In genomic region chr17:73882194-73882593, GRCm38 (mm10) we compare ENCODE assay signal across 8 mouse cellular contexts.
DNase-seq lines count a peak whose midpoint lies in the region; ATAC-seq lines count a peak whose summit lies in the region.

No protein-coding gene starts in this region.

- no peaks in the 10 kb centered on the region for H3K36me3 ChIP-seq in embryonic facial prominence, embryonic 14.5 days (ENCODE audit: control insufficient read depth, insufficient read depth, low read length)
- no peaks in the 10 kb centered on the region for H3K36me3 ChIP-seq in limb, embryonic 12.5 days

- H3K27ac ChIP-seq in embryonic facial prominence, embryonic 14.5 days (replicated peaks; ENCODE audit: low read depth, low read length): no peak overlapping the region
- no peak overlapping the region for H3K27ac ChIP-seq in limb, embryonic 12.5 days

- no peak overlapping the region for H3K9ac ChIP-seq in embryonic facial prominence, embryonic 14.5 days (ENCODE audit: low read depth, low read length)
- H3K9ac ChIP-seq in limb, embryonic 12.5 days (replicated peaks): no peak overlapping the region

- H3K4me1 ChIP-seq in embryonic facial prominence, embryonic 14.5 days (ENCODE audit: control insufficient read depth, insufficient read depth, low read length): no peaks in the 10 kb centered on the region
- H3K4me1 ChIP-seq in limb, embryonic 12.5 days (replicated peaks): 0 out of 2 replicates have a peak, but pooled peaks cover 5% of the 10 kb centered on the region

- 7% methylated on average over 9 of the region's 9 CpGs for WGBS in embryonic facial prominence, embryonic 14.5 days
- WGBS in limb, embryonic 12.5 days: 13% methylated on average over 9 of the region's 9 CpGs

- no peak overlapping the region for H3K4me2 ChIP-seq in embryonic facial prominence, embryonic 14.5 days (ENCODE audit: low read depth, low read length)
- no peak overlapping the region for H3K4me2 ChIP-seq in limb, embryonic 12.5 days

- 0 out of 2 replicates have a peak, but pooled peaks cover 3% of the 10 kb centered on the region for H3K27me3 ChIP-seq in embryonic facial prominence, embryonic 14.5 days (replicated peaks; ENCODE audit: control insufficient read depth, insufficient read depth, low read length)
- H3K27me3 ChIP-seq in limb, embryonic 12.5 days: 0 out of 2 replicates have a peak, but pooled peaks cover 3% of the 10 kb centered on the region

- H3K4me3 ChIP-seq in embryonic facial prominence, embryonic 14.5 days (ENCODE audit: low read depth, low read length): no peak overlapping the region
- H3K4me3 ChIP-seq in limb, embryonic 12.5 days (replicated peaks): no peak overlapping the region

- ATAC-seq in embryonic facial prominence, embryonic 14.5 days (ENCODE audit: low read depth): peak; percentile 89
- ATAC-seq in limb, embryonic 12.5 days (ENCODE audit: insufficient number of reproducible peaks, insufficient read depth, low FRiP score, low TSS enrichment, low read depth): 0 out of 2 replicates have a peak, but pooled peaks have one; percentile 67
- peak; percentile 69 for ATAC-seq in monocyte, adult 5-6 weeks (replicated peaks; ENCODE audit: insufficient number of reproducible peaks, low FRiP score, low TSS enrichment, poor library complexity, severe bottlenecking)

- H3K9me3 ChIP-seq in embryonic facial prominence, embryonic 14.5 days (ENCODE audit: control insufficient read depth, low read length): no peaks in the 10 kb centered on the region
- H3K9me3 ChIP-seq in limb, embryonic 12.5 days: no peaks in the 10 kb centered on the region

- DNase-seq in A20 (ENCODE audit: low read depth, low spot score): peak; percentile 67
- DNase-seq in adrenal gland, postnatal 36 days: peak; percentile 80 to 81
- peak; percentile 88 for DNase-seq in embryonic facial prominence, embryonic 14.5 days (ENCODE audit: low spot score)
- peak; percentile 82 for DNase-seq in heart, adult 8-10 months (ENCODE audit: low spot score)
- DNase-seq in kidney, adult 8-10 months: peak; percentile 71 to 75
- peak; percentile 49 to 80 for DNase-seq in spleen, postnatal 4 days (ENCODE audit: low spot score in 2 of 2)
